Mouse (Mus musculus) liver, embryonic 14.5 days (tissue): ENCODE results near the gene Dyx1c1. TPM values are rescaled to one million over a fixed set of nuclear protein-coding genes. Genes with fewer than 3 reads are reported as not detected.

Experiments used
- ATAC-seq: fragments of 200-750 bp; cut with Nextera tagmentation; 2 replicates; pipeline ENCODE4 v1.8.0; 2017; ENCODE audit warnings: moderate number of reproducible peaks, mild to moderate bottlenecking, moderate library complexity; ENCODE audit not compliant: insufficient read depth
- DNase-seq, 3 experiments: peaks; one replicate each; pipeline ENCODE4 v3.0.0-alpha.2; 2012 to 2013; ENCODE audit warnings: low read depth in 3 of 3, low spot score in 3 of 3
- H3K27ac ChIP-seq: fragments of 300-500 bp; sonication (generic); 2 replicates; pipeline ENCODE4 v1.5.1; 2014; ENCODE audit warnings: moderate library complexity, mild to moderate bottlenecking, control low read depth, inconsistent platforms
- H3K27me3 ChIP-seq: fragments of 300-500 bp; sonication (generic); 2 replicates; pipeline ENCODE4 v1.6.1; 2014; ENCODE audit warnings: mild to moderate bottlenecking, low read length, moderate library complexity; ENCODE audit not compliant: control insufficient read depth, insufficient read depth
- H3K36me3 ChIP-seq: fragments of 300-500 bp; sonication (generic); replicated peaks from 2 replicates; pipeline ENCODE4 v1.6.1; 2014; ENCODE audit warnings: low read depth; ENCODE audit not compliant: control insufficient read depth, insufficient read depth
- H3K4me1 ChIP-seq, 2 experiments: fragments of 200-500 bp in 1 of 2; fragments of 300-500 bp in 1 of 2; sonication (generic) in 1 of 2; replicated peaks; 2 replicates each; pipeline ENCODE4 v1.6.1; 2012 to 2014; ENCODE audit warnings: antibody characterized with exemption in 1 of 2, inconsistent platforms in 1 of 2, low read length in 1 of 2; ENCODE audit not compliant: control insufficient read depth in 2 of 2, insufficient read depth in 2 of 2
- H3K4me2 ChIP-seq: fragments of 300-500 bp; sonication (generic); 2 replicates; pipeline ENCODE4 v1.6.1; 2014; ENCODE audit warnings: low read depth, mild to moderate bottlenecking, control low read depth, moderate library complexity
- H3K4me3 ChIP-seq, 2 experiments: fragments of 200-500 bp in 1 of 2; fragments of 300-500 bp in 1 of 2; sonication (generic) in 1 of 2; 2 replicates each; pipeline ENCODE4 v1.5.1; 2012 to 2014; ENCODE audit warnings: low read depth in 2 of 2, low read length in 2 of 2, mild to moderate bottlenecking in 2 of 2, control low read depth in 1 of 2, inconsistent platforms in 1 of 2, moderate library complexity in 1 of 2; ENCODE audit not compliant: insufficient read depth in 1 of 2
- H3K9ac ChIP-seq: fragments of 300-500 bp; sonication (generic); replicated peaks from 2 replicates; pipeline ENCODE4 v1.6.1; 2014; ENCODE audit warnings: mild to moderate bottlenecking, control low read depth, moderate library complexity
- H3K9me3 ChIP-seq: fragments of 300-500 bp; sonication (generic); 2 replicates; pipeline ENCODE4 v1.6.1; 2016; ENCODE audit warnings: low read length, mixed read lengths; ENCODE audit not compliant: control insufficient read depth
- CTCF ChIP-seq: IDR thresholded peaks from 2 replicates; pipeline ENCODE4 v1.5.1; 2016; ENCODE audit warnings: antibody characterized with exemption, low read depth, control low read depth
- EP300 ChIP-seq: IDR thresholded peaks from 2 replicates; pipeline ENCODE4 v1.6.1; 2016; ENCODE audit warnings: antibody characterized with exemption, low read depth
- WGBS: fragments of 180-500 bp; shearing (Covaris S2); extraction: QIAGEN DNeasy Blood & Tissue Kit; methylation state at CpG from one replicate; pipeline ENCODE4 v1.1.7; 2014; ENCODE audit not compliant: insufficient replicate concordance; 5-methylcytosine and 5-hydroxymethylcytosine counted together
- microRNA-seq: library from miRNA; unstranded; fragments of <30 nt; microRNA quantifications from one replicate; pipeline ENCODE4, GENCODE M21; 2016
- polyA plus RNA-seq, 2 experiments: library from polyadenylated mRNA; depleted of rRNA in 1 of 2; stranded (reverse) in 1 of 2; unstranded in 1 of 2; fragments of >200 nt; fragmentation: Nextera tagmentation in 1 of 2; extraction: Ambion mirVana in 1 of 2; gene quantifications; 2 replicates each; pipeline versions ENCODE4 v1.2.1 to v1.2.3; 2012 to 2014

Gene Dyx1c1
- polyA plus RNA-seq, 2 experiments: 0.13 to 0.15 TPM

- TF ChIP-seq CTCF: no peak
- Histone ChIP-seq H3K4me3 (no peak overlapping the region), H3K4me2 (no peak overlapping the region), H3K9me3 (no peaks in the 10 kb centered on the region), H3K36me3 (no peaks in the 10 kb centered on the region; the same call in 1 of the 2 replicates), H3K27ac (no peak overlapping the region), H3K4me1 (no peaks in the 10 kb centered on the region), H3K27me3 (no peaks in the 10 kb centered on the region), H3K9ac (no peak overlapping the region)
- ATAC-seq: no peak
- no peak for DNase-seq
- 80% methylated on average over 13 of the region's 13 CpGs for WGBS
These were observed 56.1 kb downstream of the Dyx1c1 start for GRCm38 (mm10) chr9:73014724-73015123.

- ATAC-seq (no peak), DNase-seq (no peak)
- H3K4me3 ChIP-seq: no peak overlapping the region
- no peaks in the 10 kb centered on the region for H3K9me3 ChIP-seq
- TF ChIP-seq CTCF (no peak), EP300 (no peak)
- H3K4me2 ChIP-seq: no peak overlapping the region
- 81% methylated on average over 10 of the region's 10 CpGs for WGBS
- H3K4me1 ChIP-seq: no peaks in the 10 kb centered on the region
- H3K27me3 ChIP-seq: no peaks in the 10 kb centered on the region
- no peak overlapping the region for H3K27ac ChIP-seq
- no peaks in the 10 kb centered on the region; the same call in 1 of the 2 replicates for H3K36me3 ChIP-seq
- no peak overlapping the region for H3K9ac ChIP-seq
These were observed 61.3 kb downstream of the Dyx1c1 start for GRCm38 (mm10) chr9:73019841-73020240.

GRCm38 (mm10) chr9:73020566-73021097 lies 62.0 kb downstream of the Dyx1c1 start:
- ATAC-seq: no peak
- no peak overlapping the region for H3K27ac ChIP-seq
- WGBS: 85% methylated on average over 5 of the region's 5 CpGs
- H3K9ac ChIP-seq: no peak overlapping the region
- H3K9me3 ChIP-seq: no peaks in the 10 kb centered on the region
- H3K36me3 ChIP-seq: no peaks in the 10 kb centered on the region; the same call in 1 of the 2 replicates
- no peaks in the 10 kb centered on the region for H3K27me3 ChIP-seq
- no peak overlapping the region for H3K4me2 ChIP-seq
- no peak overlapping the region for H3K4me3 ChIP-seq
- no peaks in the 10 kb centered on the region for H3K4me1 ChIP-seq
- DNase-seq: no peak
- TF ChIP-seq EP300: no peak
- no peak for TF ChIP-seq CTCF

Small RNAs within 50 kb of the gene (microRNA-seq; reads per million reads assigned to microRNA genes)
- gene Gm27353: not detected

Other genes with a start within 250 kb of the Dyx1c1 start
- 0.01 and 0.03 TPM in 2 replicates for gene Prtg, start 151.9 kb upstream of the Dyx1c1 start, polyA plus RNA-seq (2012; rRNA removed)
- gene Prtg, start 151.9 kb upstream of the Dyx1c1 start, polyA plus RNA-seq (2014; fragmentation: Nextera tagmentation; extraction: Ambion mirVana): 0.03 and 0.04 TPM in 2 replicates
- gene Pygo1, start 33.1 kb upstream of the Dyx1c1 start, polyA plus RNA-seq (2012; rRNA removed): 0.09 TPM in 2 replicates
- gene Pygo1, start 33.1 kb upstream of the Dyx1c1 start, polyA plus RNA-seq (2014; fragmentation: Nextera tagmentation; extraction: Ambion mirVana): 0.04 and 0.06 TPM in 2 replicates
- gene Gm44503, start 67 bp downstream of the Dyx1c1 start, polyA plus RNA-seq (2012; rRNA removed): not detected in 2 replicates
- not detected in 2 replicates for gene Gm44503, start 67 bp downstream of the Dyx1c1 start, polyA plus RNA-seq (2014; fragmentation: Nextera tagmentation; extraction: Ambion mirVana)
- gene Ccpg1os, start 26.6 kb downstream of the Dyx1c1 start, polyA plus RNA-seq (2012; rRNA removed): 1.9 and 2.0 TPM in 2 replicates
- 2.7 and 3.0 TPM in 2 replicates for gene Ccpg1os, start 26.6 kb downstream of the Dyx1c1 start, polyA plus RNA-seq (2014; fragmentation: Nextera tagmentation; extraction: Ambion mirVana)
- gene Ccpg1, start 26.6 kb downstream of the Dyx1c1 start, polyA plus RNA-seq (2012; rRNA removed): 2.0 and 3.4 TPM in 2 replicates
- 7.8 and 8.1 TPM in 2 replicates for gene Ccpg1, start 26.6 kb downstream of the Dyx1c1 start, polyA plus RNA-seq (2014; fragmentation: Nextera tagmentation; extraction: Ambion mirVana)
- 3.4 and 4.3 TPM in 2 replicates for gene Pigb, start 81.6 kb downstream of the Dyx1c1 start, polyA plus RNA-seq (2012; rRNA removed)
- gene Pigb, start 81.6 kb downstream of the Dyx1c1 start, polyA plus RNA-seq (2014; fragmentation: Nextera tagmentation; extraction: Ambion mirVana): 5.2 and 6.7 TPM in 2 replicates
- gene Rab27a, start 86.1 kb downstream of the Dyx1c1 start, polyA plus RNA-seq (2012; rRNA removed): 1.8 and 2.8 TPM in 2 replicates
- 1.6 and 1.7 TPM in 2 replicates for gene Rab27a, start 86.1 kb downstream of the Dyx1c1 start, polyA plus RNA-seq (2014; fragmentation: Nextera tagmentation; extraction: Ambion mirVana)
- 0.05 and 0.08 TPM in 2 replicates for gene Khdc3, start 143.1 kb downstream of the Dyx1c1 start, polyA plus RNA-seq (2012; rRNA removed)
- gene Khdc3, start 143.1 kb downstream of the Dyx1c1 start, polyA plus RNA-seq (2014; fragmentation: Nextera tagmentation; extraction: Ambion mirVana): not detected in 2 replicates
- not detected in 2 replicates for gene Gm20509, start 143.7 kb downstream of the Dyx1c1 start, polyA plus RNA-seq (2012; rRNA removed)
- not detected in 2 replicates for gene Gm20509, start 143.7 kb downstream of the Dyx1c1 start, polyA plus RNA-seq (2014; fragmentation: Nextera tagmentation; extraction: Ambion mirVana)
- gene Rsl24d1, start 154.6 kb downstream of the Dyx1c1 start, polyA plus RNA-seq (2012; rRNA removed): 22.3 and 29.7 TPM in 2 replicates
- 49.5 and 54.9 TPM in 2 replicates for gene Rsl24d1, start 154.6 kb downstream of the Dyx1c1 start, polyA plus RNA-seq (2014; fragmentation: Nextera tagmentation; extraction: Ambion mirVana)